Mouse (Mus musculus): ENCODE measurements around the gene Axin2.

DNA sequence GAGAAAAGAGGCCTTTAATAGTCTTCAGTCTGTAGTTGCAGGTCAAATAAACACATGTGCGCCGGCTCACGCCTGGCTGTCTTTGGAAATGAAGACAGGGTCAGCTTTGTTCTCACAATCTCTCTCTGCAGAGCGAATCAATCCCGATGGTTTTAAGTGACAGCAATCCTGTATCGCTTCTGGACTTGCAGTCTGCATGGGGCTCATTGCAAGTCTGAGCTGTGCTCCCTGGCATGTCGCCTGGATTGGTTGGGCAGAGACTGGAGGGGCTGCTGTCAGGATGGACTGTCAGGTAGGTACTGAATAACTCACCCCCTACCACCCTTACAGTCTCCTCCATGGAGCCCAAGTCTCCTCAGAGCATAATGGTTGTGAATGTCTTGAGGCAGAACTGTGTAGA lies 65.7 kb downstream of the Axin2 start:
- no peak for TF ChIP-seq ZNF384 (IDR thresholded peaks at IDR 0.05; ENCODE audit: low read depth, low read length)
- no peak for TF ChIP-seq POLR2A (IDR thresholded peaks at IDR 0.05; ENCODE audit: low read depth, low read length)
